In genomic region chr5:124152734-124153133, GRCm38 (mm10) we compare ENCODE assay signal across 23 mouse cellular contexts.
"Had no signal": no experiment of that assay in that cellular context is flagged by ENCODE, and none has a peak within 500 bp of the region (broad histone marks: within the 10 kb centered on the region; RNA-seq: fewer than 3 reads in every experiment).

No protein-coding gene starts in this region.

- H3K36me3 ChIP-seq: limb, embryonic 12.5 days had no signal

- H3K27ac ChIP-seq: hindbrain, postnatal 0 days; limb, embryonic 12.5 days; limb, embryonic 15.5 days; liver, embryonic 14.5 days; midbrain, embryonic 10.5 days; midbrain, embryonic 13.5 days; stomach, postnatal 0 days had no signal

- H3K4me2 ChIP-seq: limb, embryonic 12.5 days; limb, embryonic 15.5 days; liver, embryonic 11.5 days; midbrain, embryonic 13.5 days had no signal

- H3K9ac ChIP-seq: limb, embryonic 12.5 days; limb, embryonic 15.5 days; liver, embryonic 14.5 days; liver, postnatal 0 days; midbrain, embryonic 13.5 days had no signal

- ATAC-seq: hindbrain, postnatal 0 days; inflammation-experienced regulatory T-cells, adult 6 months; intestine, embryonic 16.5 days; liver, postnatal 0 days; midbrain, embryonic 13.5 days; midbrain, embryonic 16.5 days had no signal

- H3K9me3 ChIP-seq: limb, embryonic 12.5 days; limb, embryonic 15.5 days; megakaryocyte, embryonic 14.5 days; midbrain, embryonic 10.5 days; midbrain, embryonic 13.5 days had no signal

- H3K27me3 ChIP-seq: limb, embryonic 12.5 days; limb, embryonic 15.5 days; megakaryocyte, embryonic 14.5 days; midbrain, embryonic 13.5 days had no signal

- H3K4me3 ChIP-seq: limb, embryonic 12.5 days; limb, embryonic 15.5 days; megakaryocyte, embryonic 14.5 days; midbrain, embryonic 10.5 days; midbrain, embryonic 13.5 days had no signal

- H3K4me1 ChIP-seq: limb, embryonic 12.5 days; limb, embryonic 15.5 days; midbrain, embryonic 13.5 days had no signal

- DNase-seq: kidney, adult 18-20 months; kidney, adult 9 months; kidney, postnatal 14 days; left cerebral cortex, postnatal 4 days; liver, postnatal 0 days; right cerebral cortex, adult 18-20 months; right cerebral cortex, postnatal 14 days; right cerebral cortex, postnatal 4 days; thymus, adult 2 months; thymus, postnatal 14 days; thymus, postnatal 4 days had no signal
